Mouse (Mus musculus) liver, embryonic 16.5 days (tissue): Measurements from ENCODE around the gene Zbtb16. TPM values are rescaled to one million over a fixed set of nuclear protein-coding genes. Genes with fewer than 3 reads are reported as not detected.

Experiments
- ATAC-seq: fragments of 200-750 bp; cut with Nextera tagmentation; 2 replicates; pipeline ENCODE4 v1.8.0; 2017; ENCODE audit warnings: low read depth, mild to moderate bottlenecking, moderate number of reproducible peaks, moderate library complexity
- H3K27ac ChIP-seq: fragments of 300-500 bp; sonication (generic); 2 replicates; pipeline ENCODE4 v1.5.1; 2014; ENCODE audit warnings: mild to moderate bottlenecking, low read length
- H3K27me3 ChIP-seq: fragments of 300-500 bp; sonication (generic); 2 replicates; pipeline ENCODE4 v1.6.1; 2014; ENCODE audit warnings: low read depth, low read length, mixed read lengths; ENCODE audit not compliant: control insufficient read depth, insufficient read depth
- H3K36me3 ChIP-seq: fragments of 300-500 bp; sonication (generic); 2 replicates; pipeline ENCODE4 v1.6.1; 2014; ENCODE audit warnings: mild to moderate bottlenecking; ENCODE audit not compliant: control insufficient read depth, insufficient read depth
- H3K4me1 ChIP-seq: fragments of 300-500 bp; sonication (generic); 2 replicates; pipeline ENCODE4 v1.6.1; 2014; ENCODE audit warnings: low read depth, low read length, mixed read lengths; ENCODE audit not compliant: control insufficient read depth
- H3K4me2 ChIP-seq: fragments of 300-500 bp; sonication (generic); 2 replicates; pipeline ENCODE4 v1.6.1; 2014; ENCODE audit warnings: low read depth, low read length, mixed read lengths
- H3K4me3 ChIP-seq: fragments of 300-500 bp; sonication (generic); 2 replicates; pipeline ENCODE4 v1.5.1; 2014; ENCODE audit warnings: low read depth, mild to moderate bottlenecking, low read length
- H3K9ac ChIP-seq: fragments of 300-500 bp; sonication (generic); 2 replicates; pipeline ENCODE4 v1.6.1; 2014; ENCODE audit warnings: low read depth, low read length
- H3K9me3 ChIP-seq: fragments of 300-500 bp; sonication (generic); replicated peaks from 2 replicates; pipeline ENCODE4 v1.6.1; 2016; ENCODE audit warnings: low read length; ENCODE audit not compliant: control insufficient read depth
- WGBS: fragments of 180-500 bp; shearing (Covaris S2); extraction: QIAGEN DNeasy Blood & Tissue Kit; methylation state at CpG from one replicate; pipeline ENCODE4 v1.1.7; 2014; ENCODE audit not compliant: insufficient replicate concordance; 5-methylcytosine and 5-hydroxymethylcytosine counted together
- polyA plus RNA-seq: library from polyadenylated mRNA; unstranded; fragments of >200 nt; fragmentation: Nextera tagmentation; extraction: Ambion mirVana; gene quantifications from 2 replicates; pipeline ENCODE4 v1.2.1, GENCODE M21; 2015

Zbtb16 gene
- polyA plus RNA-seq, 1 experiment from 2014 or later, result 1.1 TPM

DNA sequence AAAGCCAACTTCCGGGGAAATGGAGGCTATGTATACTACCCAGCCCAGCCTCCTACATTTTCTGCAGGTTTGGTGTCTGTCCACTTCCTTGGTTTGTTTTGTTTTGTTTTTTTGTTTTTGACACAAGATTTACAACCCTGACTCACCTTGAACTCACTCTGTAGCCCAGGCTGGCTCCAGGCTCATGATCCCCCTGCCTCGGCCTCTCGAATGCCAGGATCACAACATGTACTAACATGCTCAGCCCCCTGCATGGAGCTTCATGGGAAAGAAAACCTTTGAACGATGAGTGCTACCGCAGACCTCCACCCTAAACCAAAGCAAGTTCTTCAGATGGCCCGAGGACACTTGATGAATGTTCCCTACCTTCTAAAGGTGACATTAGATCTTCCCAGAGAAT lies 86.4 kb downstream of the Zbtb16 start:
- 74% methylated on average over 6 of the region's 6 CpGs for WGBS
- no peak for ATAC-seq
- no peaks in the 10 kb centered on the region for H3K9me3 ChIP-seq
- H3K4me2 ChIP-seq, result no peak overlapping the region
- H3K9ac ChIP-seq, result no peak overlapping the region
- no peak overlapping the region for H3K4me3 ChIP-seq
- H3K36me3 ChIP-seq, result no peaks in the 10 kb centered on the region
- no peak overlapping the region for H3K27ac ChIP-seq
- no peaks in the 10 kb centered on the region for H3K27me3 ChIP-seq
- H3K4me1 ChIP-seq, result peaks cover 9% of the 10 kb centered on the region

DNA sequence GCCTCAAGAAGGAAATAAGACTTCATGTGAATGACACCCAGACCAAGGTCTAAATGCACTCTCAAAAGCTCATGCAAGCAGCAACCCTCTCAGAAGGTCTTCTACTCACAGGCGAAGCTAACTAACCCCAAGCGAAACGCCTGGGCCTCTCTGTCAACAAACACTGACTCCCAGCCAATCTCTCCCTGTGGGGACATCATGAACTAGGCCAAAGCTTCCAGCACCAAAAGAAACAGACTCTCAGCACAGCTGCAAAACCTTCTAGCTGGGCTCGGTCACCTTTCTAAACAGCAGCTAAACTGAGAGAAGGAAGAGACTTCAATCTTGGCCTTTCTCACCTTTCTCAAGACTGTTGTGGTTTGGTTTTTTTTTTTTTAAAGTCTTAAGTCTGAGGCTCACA lies 86.9 kb downstream of the Zbtb16 start:
- H3K4me1 ChIP-seq, result peaks cover 13% of the 10 kb centered on the region
- H3K27me3 ChIP-seq, result no peaks in the 10 kb centered on the region
- no peaks in the 10 kb centered on the region for H3K36me3 ChIP-seq
- H3K9me3 ChIP-seq, result no peaks in the 10 kb centered on the region
- H3K4me3 ChIP-seq, result no peak overlapping the region
- no peak for ATAC-seq
- no peak overlapping the region for H3K9ac ChIP-seq
- WGBS, result 72% methylated on average over 4 of the region's 4 CpGs
- no peak overlapping the region for H3K27ac ChIP-seq
- no peak overlapping the region for H3K4me2 ChIP-seq

DNA sequence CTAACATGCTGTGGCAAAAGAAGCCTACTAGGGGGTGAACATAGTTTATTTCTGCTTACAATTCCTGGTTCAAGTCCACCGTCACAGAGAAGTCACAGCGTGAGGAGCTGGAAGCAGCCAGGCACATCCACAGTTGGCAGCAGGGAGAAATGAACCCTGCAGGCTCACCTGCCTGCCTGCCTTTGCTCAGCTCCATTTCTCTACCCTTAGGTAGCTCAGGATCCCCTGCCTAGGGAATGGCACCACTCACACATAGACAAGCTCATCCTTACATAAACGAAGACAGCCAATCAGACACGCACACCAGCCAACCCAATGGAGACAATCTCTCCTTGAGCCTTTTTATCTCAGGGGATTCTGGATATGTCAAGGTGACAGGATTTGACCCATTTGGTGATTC lies 87.3 kb downstream of the Zbtb16 start:
- H3K9ac ChIP-seq, result no peak overlapping the region
- no peaks in the 10 kb centered on the region for H3K36me3 ChIP-seq
- H3K4me1 ChIP-seq, result peaks cover 13% of the 10 kb centered on the region
- no peaks in the 10 kb centered on the region for H3K9me3 ChIP-seq
- no peak overlapping the region for H3K4me3 ChIP-seq
- no peak overlapping the region for H3K27ac ChIP-seq
- 80% methylated on average over 4 of the region's 4 CpGs for WGBS
- H3K4me2 ChIP-seq, result no peak overlapping the region
- no peak for ATAC-seq
- H3K27me3 ChIP-seq, result no peaks in the 10 kb centered on the region

DNA sequence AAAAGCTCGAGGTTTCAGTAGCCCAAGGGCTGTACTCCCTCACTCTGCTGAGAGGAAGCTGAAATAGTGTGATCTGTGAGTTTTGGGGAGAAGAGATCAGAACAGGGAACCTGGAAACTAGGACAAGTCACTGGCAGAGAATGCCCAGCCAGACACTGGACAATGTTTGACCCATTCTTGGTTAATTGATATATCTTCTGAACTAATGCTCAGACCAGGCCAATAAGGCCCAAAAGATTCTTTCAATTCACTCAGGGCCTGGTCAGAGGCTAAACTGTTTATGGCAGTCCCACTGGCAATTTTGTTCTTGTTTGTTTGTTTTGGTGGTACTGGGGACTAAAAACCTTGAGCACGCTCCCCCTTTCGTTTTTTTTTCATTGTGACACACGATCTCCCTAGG lies 87.8 kb downstream of the Zbtb16 start:
- Histone ChIP-seq H3K27ac (no peak overlapping the region), H3K4me1 (peaks cover 13% of the 10 kb centered on the region), H3K4me2 (no peak overlapping the region), H3K27me3 (no peaks in the 10 kb centered on the region), H3K9ac (no peak overlapping the region), H3K9me3 (no peaks in the 10 kb centered on the region), H3K4me3 (no peak overlapping the region), H3K36me3 (no peaks in the 10 kb centered on the region)
- 66% methylated on average over 4 of the region's 4 CpGs for WGBS
- ATAC-seq, result no peak

DNA sequence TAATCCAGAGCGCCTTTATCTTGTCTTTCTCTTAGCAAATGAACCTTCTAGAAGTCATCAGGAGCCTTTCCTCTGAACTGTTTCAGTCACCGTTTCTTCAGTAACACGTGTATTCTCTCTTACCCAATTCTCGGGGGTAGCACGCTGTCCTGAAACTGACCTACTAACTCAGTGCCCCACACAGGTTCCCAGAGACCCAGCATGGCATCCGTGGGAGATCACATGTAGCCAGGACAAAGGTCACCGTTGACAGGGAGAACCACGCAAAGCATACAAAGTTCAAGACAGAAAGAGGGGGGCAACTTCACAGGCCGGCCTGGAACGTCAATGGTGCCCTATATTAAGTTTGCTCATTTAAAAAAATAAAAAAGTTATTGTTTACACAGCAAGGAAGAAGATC lies 89.5 kb downstream of the Zbtb16 start:
- Histone ChIP-seq H3K36me3 (no peaks in the 10 kb centered on the region), H3K4me3 (no peak overlapping the region), H3K4me2 (no peak overlapping the region), H3K27ac (no peak overlapping the region), H3K9ac (no peak overlapping the region), H3K9me3 (no peaks in the 10 kb centered on the region), H3K4me1 (peaks cover 13% of the 10 kb centered on the region), H3K27me3 (no peaks in the 10 kb centered on the region)
- ATAC-seq, result no peak
- WGBS, result 72% methylated on average over 10 of the region's 10 CpGs

DNA sequence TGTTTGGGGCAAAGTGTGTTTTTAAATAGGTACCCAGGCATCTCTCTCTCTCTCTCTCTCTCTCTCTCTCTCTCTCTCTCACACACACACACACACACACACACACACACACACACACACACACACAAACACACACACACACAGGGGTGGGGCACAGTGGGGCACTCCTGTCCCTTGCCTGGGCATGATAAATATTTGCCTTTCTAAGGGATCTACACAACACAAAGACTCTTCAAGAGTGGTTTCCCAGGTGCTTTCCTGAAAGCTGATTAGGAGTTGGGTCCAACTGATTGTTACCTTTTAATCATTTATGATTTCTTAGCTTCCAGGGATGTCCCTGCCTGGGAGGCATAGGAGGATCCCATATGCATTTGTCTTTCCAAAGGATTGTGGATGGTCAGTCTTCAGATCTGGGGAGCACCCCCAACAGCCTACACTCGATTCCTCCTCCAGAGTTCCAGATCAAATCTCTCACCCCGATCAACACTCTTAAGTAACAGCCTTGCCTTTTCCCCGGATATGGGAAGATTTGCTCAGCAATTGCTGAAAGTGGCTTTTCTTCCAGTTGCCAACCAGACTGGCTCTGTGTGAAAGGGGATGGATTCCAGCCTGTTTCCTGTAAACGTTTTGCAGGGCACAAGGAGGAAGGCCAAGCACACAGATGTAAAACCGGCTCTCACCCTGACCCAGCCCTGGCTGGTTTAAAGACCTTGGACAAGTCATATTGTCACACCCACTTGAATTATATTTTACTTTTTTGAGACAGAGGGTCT lies 90.5 kb downstream of the Zbtb16 start:
- peak; percentile 58 for ATAC-seq
- Histone ChIP-seq H3K36me3 (no peaks in the 10 kb centered on the region), H3K27ac (no peak overlapping the region; the same call in 1 of the 2 replicates), H3K4me1 (peaks cover 15% of the 10 kb centered on the region), H3K4me2 (peak overlapping the region; percentile 46; the same call in 1 of the 2 replicates), H3K9ac (no peak overlapping the region), H3K9me3 (no peaks in the 10 kb centered on the region), H3K4me3 (no peak overlapping the region), H3K27me3 (no peaks in the 10 kb centered on the region)
- WGBS, result 35% methylated on average over 5 of the region's 5 CpGs

DNA sequence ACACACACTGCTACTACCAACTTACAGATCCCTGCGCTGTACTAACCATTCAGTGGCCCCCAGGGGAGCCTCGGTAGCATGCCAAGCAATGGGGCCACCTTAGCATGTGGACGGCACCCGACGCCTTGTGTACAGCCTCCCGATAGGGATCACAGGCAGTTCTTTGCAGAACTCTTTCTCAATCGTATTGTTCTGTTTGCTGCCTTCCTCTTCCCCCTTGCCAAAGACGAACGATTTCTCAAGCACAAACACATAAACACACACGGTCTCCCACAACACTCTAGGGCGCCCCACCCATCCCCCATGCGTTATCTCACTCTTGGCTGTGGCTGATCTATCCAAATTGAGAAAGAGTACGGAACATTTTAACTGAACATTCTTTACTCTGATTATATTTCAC lies 91.1 kb downstream of the Zbtb16 start:
- Histone ChIP-seq H3K27ac (peak overlapping the region; percentile 56), H3K9me3 (no peaks in the 10 kb centered on the region), H3K4me3 (no peak overlapping the region), H3K4me2 (peak overlapping the region; percentile 46), H3K4me1 (peaks cover 20% of the 10 kb centered on the region), H3K36me3 (no peaks in the 10 kb centered on the region), H3K9ac (no peak overlapping the region), H3K27me3 (no peaks in the 10 kb centered on the region)
- 14% methylated on average over 13 of the region's 13 CpGs for WGBS
- ATAC-seq, result peak; percentile 73

DNA sequence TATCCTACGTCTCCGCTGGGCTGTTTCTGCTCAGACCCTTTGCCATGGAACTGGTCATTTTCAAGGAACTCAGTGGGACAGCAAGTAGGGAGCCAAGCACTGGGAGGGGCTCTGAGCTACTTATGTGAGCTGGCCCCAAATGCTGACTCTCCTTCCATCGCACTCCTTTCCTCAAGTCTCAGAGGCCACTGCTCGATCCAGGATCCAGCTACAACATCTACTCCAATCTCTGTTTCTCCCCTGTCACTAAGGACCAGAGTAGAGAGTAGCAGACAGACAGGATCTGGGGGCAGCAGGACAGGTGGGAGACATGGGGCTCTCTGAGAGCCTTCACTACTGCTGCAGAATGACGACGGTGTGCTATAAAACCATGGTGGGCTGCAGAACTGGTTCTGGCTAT lies 91.6 kb downstream of the Zbtb16 start:
- Histone ChIP-seq H3K36me3 (no peaks in the 10 kb centered on the region), H3K4me2 (peak overlapping the region; percentile 46; the same call in 1 of the 2 replicates), H3K9me3 (no peaks in the 10 kb centered on the region), H3K9ac (no peak overlapping the region), H3K27ac (peak overlapping the region; percentile 56), H3K27me3 (no peaks in the 10 kb centered on the region), H3K4me3 (no peak overlapping the region), H3K4me1 (peaks cover 22% of the 10 kb centered on the region)
- no peak for ATAC-seq
- 84% methylated on average over 6 of the region's 6 CpGs for WGBS

DNA sequence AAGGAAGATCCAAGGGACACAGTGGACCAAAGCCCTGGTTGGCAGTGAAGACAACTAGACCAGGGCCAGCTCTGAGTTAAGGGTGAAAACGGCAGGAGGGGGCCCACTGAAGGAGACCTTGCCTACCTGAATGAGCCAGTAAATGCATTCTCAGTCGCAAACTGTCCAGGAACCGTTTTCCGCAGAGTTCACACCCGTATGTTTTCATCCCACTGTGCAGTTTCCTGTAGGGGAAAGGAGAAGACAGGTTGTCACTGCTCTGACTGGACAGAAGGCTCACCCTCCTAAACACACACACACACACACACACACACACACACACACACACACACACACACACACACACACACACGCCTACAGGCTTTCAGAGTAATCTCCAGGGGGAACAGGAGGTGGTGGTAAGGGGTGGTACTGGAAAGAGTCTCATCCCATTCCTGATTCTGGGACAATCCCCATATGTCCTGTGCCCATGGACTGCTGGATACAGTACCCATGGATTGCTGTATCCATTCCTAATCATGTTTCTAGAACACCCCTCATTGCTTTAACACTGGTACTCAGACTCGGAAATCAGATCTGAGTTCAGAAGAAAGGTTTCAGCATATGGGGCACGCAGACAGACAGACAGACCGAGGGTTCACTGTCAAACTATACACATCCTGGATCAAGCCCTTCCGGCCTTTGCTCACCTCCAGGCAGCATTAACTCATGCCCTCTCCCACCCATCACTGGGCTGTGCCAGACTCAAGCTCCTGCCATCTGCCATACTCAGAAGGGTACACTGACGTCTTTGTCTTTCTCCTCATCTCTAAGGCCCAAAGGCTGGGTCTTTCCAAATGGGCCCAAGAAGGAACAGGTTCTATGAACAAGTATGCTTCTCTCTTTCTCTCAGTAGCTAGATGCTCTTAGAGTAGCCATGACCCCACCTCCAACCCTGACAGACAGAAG lies 92.4 kb downstream of the Zbtb16 start:
- H3K9me3 ChIP-seq, result no peaks in the 10 kb centered on the region
- ATAC-seq, result no peak
- no peak overlapping the region for H3K9ac ChIP-seq
- H3K4me3 ChIP-seq, result no peak overlapping the region
- H3K27me3 ChIP-seq, result no peaks in the 10 kb centered on the region
- peaks cover 22% of the 10 kb centered on the region for H3K4me1 ChIP-seq
- no peak overlapping the region for H3K4me2 ChIP-seq
- no peaks in the 10 kb centered on the region for H3K36me3 ChIP-seq
- no peak overlapping the region for H3K27ac ChIP-seq
- WGBS, result 63% methylated on average over 11 of the region's 11 CpGs
